Mouse (Mus musculus): ENCODE results near the gene Cryba2.

Gene Cryba2

DNA sequence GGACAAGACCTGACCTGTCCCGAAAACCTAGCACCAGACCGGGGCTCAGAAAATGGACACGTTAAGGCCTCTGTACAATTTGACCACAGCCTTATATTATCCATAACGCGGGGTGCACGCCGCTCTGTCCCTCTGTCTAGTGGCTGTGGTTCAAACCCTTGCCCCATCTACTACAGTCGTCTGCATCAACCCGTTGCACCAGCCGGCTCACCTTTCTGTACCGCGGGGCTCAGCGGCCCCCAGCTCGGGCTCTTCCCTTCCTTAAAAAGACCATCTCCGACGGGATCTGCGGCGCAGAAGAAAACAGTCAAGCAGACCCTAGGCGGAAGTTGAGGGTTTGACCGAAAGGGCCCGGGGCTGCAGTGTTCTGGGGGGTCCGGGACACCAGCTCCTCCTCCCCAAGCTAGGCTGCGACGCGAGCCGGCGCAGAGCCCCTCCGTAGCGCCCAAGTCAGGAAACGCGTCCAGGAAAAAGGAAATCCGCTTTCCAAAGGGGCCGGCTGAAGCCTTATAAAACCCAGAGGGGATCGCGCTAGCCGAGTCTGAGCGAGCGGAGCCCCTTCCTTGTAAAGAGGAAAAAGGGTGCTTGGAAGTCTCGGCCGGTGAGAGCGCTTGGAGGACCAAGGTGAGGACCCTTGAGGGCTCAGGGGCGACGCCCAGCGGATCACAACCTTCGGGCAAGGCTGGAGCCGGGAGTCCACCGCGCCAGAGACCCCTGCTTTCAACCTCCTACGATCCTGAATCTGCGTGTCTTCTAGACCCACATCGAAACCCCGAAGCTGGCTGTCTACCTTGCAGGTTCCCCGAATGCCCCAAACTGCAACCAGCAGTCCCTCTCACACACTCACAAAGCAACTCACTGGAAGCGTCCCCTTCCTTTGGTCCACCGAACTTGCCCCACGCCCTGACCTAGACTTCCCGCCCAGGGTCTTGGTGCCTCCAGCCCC is 8.5 kb downstream of the Cryba2 start:
- in situ Hi-C loops (cut with MboI), result no loop called here

GRCm38 (mm10) chr1:74883441-74883840 is 9.5 kb downstream of the Cryba2 start:
- in situ Hi-C loops (cut with MboI), result no loop called here

- in situ Hi-C loops (cut with MboI), result no loop called here
These were observed 10.1 kb downstream of the Cryba2 start for GRCm38 (mm10) chr1:74882828-74883227.

- in situ Hi-C loops (cut with MboI), result no loop called here
These were observed 10.7 kb downstream of the Cryba2 start for GRCm38 (mm10) chr1:74882055-74882734.

DNA sequence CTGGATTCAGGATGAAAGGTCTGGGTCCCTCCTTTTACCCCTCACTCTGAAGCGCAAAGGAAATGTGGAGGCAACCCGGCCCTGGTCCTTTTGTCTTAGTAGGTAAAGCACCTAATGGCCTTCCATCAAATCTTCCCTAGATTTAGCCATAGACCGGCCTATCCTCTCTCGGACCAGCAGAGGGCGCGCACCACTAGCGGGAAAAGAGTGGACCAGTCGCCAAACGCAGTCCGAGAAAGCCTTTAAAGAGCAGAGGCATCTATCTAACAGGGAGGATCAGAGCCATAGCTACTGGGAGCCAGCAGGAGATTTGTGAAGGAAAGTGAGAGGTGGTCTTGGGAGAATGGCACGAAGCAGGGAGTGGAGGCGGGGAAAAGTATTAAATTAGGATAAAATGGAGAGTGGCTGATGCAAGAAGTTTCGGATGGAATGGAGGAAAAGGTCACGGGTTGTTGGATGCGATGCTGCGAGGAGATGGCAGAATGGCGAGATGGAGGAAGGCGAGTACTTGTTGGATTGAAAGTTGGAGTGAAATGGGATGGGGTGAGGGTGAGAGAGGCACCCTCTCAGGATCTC is 12.1 kb downstream of the Cryba2 start:
- in situ Hi-C loops (cut with MboI), result no loop called here

GRCm38 (mm10) chr1:74877199-74877598 is 15.7 kb downstream of the Cryba2 start:
- in situ Hi-C loops (cut with MboI), result no loop called here

DNA sequence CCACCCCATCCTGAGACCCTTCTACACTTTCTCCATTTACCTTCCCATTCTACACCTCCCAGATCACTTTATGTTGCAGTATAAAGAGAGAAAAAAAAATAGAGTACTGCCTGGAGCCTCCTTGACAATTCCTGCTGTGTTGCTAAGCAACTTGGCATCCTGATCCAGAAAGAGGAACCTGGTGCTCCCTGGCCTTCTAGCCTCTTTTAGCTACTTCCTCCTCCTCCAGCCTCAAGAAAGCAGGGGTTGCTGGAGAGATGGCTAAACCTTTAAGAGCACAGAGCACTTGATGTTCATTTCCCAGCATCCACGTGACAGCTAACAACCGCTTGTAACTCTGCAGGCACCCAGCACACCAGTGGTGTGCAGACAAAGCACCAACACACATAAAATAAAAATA is 20.7 kb downstream of the Cryba2 start:
- in situ Hi-C loops (cut with MboI), result no loop called here

DNA sequence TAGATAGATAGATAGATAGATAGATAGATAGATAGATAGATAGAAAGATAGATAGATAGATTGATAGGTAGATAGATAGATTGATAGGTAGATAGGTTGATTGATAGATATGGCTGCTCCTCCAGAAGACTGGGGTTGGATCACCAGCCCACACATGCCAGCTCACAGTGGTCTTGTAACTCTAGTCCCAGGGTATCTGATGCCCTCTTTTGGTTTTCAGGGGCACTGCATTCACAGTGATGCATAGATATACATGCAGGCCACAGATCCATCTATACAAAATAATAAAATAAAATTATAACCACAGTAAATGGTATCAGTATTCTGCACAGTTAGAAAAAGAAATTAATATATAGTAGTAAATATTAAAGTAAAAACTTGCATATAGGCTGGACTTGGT is 31.2 kb downstream of the Cryba2 start:
- in situ Hi-C loops (cut with MboI), result no loop called here

DNA sequence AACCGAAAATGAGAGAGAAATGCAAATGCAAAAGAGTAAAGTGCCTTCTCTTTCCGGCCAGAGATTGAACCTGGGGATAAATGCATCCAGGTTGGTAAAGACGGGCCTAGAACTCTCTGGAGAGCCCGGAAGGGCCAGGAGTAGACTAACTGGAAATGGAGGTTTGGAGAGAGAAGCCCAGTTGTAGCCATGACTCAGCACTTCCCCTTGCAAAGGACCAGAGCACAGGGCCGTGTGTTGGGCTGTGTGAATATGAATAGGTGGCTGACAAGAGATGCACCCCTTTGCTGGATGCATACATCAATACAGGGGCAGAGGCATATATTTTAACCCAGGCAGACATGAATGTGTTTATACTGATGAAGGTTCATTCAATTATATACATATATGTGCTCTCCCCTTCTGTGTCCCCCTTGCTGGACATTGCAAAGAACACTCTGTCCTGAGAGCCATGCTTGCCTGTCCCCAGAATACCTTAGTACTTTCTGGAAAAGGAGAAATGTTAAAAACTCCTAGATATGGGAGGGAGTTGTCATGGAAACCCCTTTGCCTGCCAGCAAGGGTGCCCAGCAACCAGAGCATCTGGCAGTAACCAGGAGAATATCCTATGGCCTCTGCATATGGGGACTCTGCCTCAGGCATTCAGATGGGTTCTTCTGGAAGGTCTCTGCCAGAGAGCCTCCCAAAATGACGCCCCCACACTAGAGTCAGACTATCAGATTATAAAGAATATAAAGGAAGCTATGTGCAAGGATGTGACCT is 33.5 kb downstream of the Cryba2 start:
- in situ Hi-C loops (cut with MboI), result no loop called here

GRCm38 (mm10) chr1:74858805-74859204 is 34.1 kb downstream of the Cryba2 start:
- in situ Hi-C loops (cut with MboI), result no loop called here

GRCm38 (mm10) chr1:74858171-74858719 is 34.7 kb downstream of the Cryba2 start:
- in situ Hi-C loops (cut with MboI), result no loop called here

DNA sequence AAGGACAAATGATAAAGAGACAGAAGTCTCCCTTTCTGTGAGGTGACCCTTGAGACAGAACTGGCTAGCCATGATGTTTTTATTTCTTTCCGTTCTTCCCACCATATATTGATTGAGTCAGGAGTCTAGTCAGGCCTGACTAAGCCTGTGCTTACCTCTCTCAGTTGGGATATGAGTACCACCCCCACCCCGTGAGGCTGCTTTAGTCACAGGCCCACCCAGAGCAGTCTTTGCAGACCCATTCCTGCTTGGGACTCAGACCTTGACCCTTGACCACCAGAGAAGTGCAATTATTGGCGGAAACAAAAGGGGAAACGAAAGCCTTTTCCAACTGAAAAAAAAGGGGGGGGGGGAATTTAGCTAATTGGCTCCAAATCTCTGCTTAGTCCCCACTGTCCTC is 35.3 kb downstream of the Cryba2 start:
- in situ Hi-C loops (cut with MboI), result no loop called here

DNA sequence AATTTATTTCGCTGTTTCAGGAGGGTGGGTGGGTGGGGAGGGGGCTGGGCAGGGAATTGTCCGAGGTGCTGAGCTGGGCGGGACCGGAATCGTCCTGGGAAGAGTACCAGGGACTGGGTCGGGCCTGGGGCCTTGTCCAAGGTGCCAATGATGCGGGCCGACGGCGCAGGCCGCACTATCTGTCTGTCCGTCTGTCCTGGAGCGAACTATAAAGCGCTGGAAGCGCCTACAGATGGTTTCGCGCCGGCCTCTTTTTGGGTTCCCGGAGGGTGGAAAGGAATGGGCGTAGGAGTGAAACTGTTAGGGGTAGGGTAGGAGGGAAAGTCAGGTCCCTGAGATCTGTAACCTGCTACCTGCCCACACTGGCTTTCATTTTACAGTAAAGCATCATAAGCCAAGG is 35.7 kb downstream of the Cryba2 start:
- in situ Hi-C loops (cut with MboI), result no loop called here

- in situ Hi-C loops (cut with MboI), result no loop called here
These were observed 36.2 kb downstream of the Cryba2 start for GRCm38 (mm10) chr1:74856791-74857190.

DNA sequence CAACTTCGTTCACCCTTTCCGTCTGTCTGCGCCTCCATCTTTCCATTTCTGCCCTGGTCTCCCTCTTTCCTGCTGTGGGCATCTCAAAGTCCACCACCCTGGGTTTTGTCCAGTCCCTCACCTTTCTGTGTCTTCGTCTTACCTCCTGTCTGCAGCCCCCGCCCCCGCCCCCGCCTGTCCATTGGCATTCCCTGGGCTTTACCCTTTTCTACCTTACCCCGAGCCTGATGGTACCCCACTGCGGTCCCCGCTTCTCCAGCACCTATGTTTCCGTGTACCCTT is 36.6 kb downstream of the Cryba2 start:
- in situ Hi-C loops (cut with MboI), result no loop called here

DNA sequence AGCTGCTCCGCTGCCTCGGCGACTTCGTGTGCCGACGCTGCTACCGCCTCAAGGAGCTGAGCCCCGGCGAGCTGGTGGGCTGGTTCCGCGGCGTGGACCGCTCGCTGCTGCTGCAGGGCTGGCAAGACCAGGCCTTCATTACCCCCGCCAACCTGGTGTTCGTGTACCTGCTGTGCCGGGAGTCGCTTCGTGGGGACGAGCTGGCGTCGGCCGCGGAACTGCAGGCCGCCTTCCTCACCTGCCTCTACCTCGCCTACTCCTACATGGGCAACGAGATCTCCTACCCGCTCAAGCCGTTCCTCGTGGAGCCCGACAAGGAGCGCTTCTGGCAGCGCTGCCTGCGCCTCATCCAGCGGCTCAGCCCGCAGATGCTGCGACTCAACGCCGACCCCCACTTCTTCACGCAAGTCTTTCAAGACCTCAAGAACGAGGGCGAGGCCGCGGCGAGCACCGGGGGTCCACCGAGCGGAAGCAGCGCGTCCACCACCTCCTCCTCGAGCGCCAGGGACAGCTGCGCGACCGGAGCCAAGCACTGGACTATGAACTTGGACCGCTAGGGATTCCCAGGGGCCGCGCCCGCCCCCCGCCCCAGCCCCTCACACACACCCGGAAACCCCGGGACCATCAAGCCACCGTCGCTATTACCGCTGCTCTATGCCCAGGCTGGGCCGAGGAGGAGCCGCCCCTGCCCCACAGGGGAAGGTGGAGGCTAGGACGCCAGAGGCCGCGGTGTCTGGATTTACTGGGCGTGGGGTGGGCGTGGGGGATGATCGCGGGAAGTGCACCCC is 37.1 kb downstream of the Cryba2 start:
- in situ Hi-C loops (cut with MboI), result no loop called here

DNA sequence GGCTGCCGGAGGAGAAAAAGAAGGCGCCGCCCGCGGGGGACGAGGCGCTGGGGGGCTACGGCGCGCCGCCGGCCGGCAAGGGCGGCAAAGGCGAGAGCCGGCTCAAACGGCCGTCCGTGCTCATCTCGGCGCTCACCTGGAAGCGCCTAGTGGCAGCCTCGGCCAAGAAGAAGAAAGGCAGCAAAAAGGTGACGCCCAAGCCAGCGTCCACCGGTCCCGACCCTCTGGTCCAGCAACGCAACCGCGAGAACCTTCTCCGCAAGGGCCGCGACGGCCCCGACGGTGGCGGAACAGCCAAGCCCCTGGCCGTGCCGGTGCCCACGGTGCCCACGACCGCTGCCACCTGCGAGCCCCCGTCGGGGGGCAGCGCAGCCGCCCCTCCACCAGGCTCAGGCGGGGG is 37.8 kb downstream of the Cryba2 start:
- in situ Hi-C loops (cut with MboI), result no loop called here

DNA sequence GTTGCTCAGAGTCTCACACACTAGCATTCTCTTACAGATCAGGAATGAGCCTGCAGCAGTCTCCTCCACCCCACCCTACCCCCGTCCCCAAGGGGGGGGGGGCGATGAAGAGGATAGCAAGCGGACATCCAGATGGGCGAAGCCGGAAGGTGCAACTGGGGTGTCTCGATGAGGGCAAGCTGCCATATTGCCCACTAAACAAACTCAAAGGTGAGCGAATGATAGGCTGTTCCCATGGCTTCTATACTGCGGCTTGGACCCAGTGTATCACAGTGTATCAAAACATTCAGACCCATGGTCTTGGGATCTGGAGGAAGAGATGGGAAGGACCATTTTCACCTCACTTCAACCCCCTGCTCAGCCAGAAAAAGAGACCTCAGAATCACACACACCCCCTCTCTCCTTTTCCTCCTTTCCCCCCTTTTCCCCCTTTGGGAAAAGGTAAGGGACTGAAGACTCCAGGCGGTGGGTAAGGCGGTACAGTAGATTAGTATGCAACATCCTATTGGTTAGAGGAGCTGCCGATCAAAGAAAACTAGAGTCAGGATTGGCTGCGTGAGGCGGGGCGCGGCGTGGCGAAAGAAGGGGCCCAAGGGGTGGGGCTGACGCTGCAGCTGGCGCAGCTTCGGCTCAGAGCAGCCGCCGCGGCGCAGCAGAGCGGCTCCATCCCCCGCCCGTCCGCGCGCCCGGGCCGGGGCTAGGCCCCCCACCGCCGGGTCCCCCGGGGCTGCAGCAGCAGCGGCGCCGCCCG is 38.5 kb downstream of the Cryba2 start, which contains the start of gene Cdk5r2:
Cdk5r2 (plus strand) TSS at position 629 of the 751 bp plus-strand sequence.
- in situ Hi-C loops (cut with MboI), result no loop called here

DNA sequence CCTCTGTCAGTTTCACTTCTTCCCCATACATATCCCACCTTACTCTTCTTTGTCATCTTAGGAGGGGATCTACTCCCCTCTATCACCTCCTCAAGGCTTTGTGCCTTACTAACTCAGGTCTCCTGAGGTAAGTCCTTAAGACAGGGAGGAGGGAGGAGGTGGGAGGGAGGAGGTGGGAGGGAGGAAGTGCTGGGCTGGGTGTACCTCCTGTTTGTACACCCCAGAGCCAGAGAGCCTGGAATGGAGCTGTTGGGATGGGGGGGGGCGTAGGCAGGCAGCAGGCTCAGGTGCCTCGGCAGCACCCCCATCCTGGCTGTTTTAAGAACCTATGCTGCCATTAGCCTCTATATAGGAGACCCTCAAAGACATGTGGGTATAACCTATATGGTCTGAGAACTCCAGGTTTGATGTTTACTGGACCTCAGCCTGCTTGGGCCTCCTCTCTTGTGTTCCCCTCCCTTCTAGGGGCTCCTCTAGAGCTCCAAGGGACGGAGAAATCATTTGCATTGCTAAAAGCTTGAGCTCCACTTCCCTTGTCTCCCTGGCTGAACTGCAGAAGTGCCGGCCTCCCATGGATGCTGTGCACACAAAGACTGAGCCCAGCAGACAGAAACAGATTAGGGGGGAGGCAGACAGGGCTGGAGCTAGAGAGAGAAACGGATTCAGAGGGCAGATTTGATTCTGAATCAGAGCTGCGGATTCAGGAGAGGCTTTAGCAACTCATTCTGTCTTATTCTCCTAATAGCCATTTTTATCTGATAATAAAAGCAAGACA is 41.8 kb downstream of the Cryba2 start:
- in situ Hi-C loops (cut with MboI), result no loop called here

DNA sequence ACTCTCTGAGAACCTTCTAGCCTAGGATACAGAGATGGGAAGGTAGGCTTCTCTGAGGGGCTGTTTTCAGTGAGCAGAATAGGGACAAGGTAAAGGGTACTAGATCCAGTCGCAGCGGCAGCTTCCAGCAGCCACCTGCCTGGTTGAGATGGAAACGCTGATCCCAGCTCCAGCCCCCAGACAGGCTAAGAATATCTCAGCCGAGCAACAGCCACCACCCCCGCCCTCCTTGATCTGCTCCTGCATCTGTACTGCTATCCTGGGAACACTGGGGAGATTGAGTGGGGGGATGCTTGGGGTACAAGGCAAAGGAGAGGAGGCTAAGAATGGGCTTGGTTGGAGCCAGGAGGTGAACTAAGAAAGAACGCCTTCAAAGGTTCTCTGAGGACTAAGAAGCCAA is 42.7 kb downstream of the Cryba2 start:
- in situ Hi-C loops (cut with MboI), result no loop called here

All from mature B cell (primary cell).